Mouse (Mus musculus): Measurements from ENCODE around the gene Usp22.

GRCm38 (mm10) chr11:61123886-61124285 is 51.0 kb downstream of the Usp22 start:
- TF ChIP-seq EP300 (IDR thresholded peaks at IDR 0.05; ENCODE audit: low read depth) (no peak), CTCF (IDR thresholded peaks at IDR 0.05; ENCODE audit: low read depth) (no peak)

All from liver, embryonic 14.5 days (tissue).